Mouse (Mus musculus): ENCODE results near the gene Baiap3. TPM values are rescaled to one million over a fixed set of nuclear protein-coding genes. Genes with fewer than 3 reads are reported as not detected.

The Baiap3 gene
- polyA plus RNA-seq, 1 experiment from 2014 or later: 2.8 TPM

- TF ChIP-seq CTCF (IDR thresholded peaks at IDR 0.05): no peak
- TF ChIP-seq EP300 (IDR thresholded peaks at IDR 0.05): no peak
These were observed 53.8 kb downstream of the Baiap3 start for GRCm38 (mm10) chr17:25202401-25202800.

More at GRCm38 (mm10) chr17:25202401-25202800, 53.8 kb downstream of the Baiap3 start:
- no peak overlapping the region for H3K27ac ChIP-seq (ENCODE audit: low read length)
- H3K9ac ChIP-seq (replicated peaks; ENCODE audit: low read depth): no peak overlapping the region
- ATAC-seq (no peak), DNase-seq (ENCODE audit: low spot score) (no peak)
- no peaks in the 10 kb centered on the region for H3K9me3 ChIP-seq (ENCODE audit: low read length)
- H3K27me3 ChIP-seq (replicated peaks; ENCODE audit: insufficient read depth, low read length): no peaks in the 10 kb centered on the region
- no peak overlapping the region for H3K4me2 ChIP-seq (replicated peaks; ENCODE audit: low read depth, low read length)
- H3K4me3 ChIP-seq (ENCODE audit: low read depth, low read length): no peak overlapping the region
- H3K4me1 ChIP-seq (ENCODE audit: insufficient read depth, low read depth, low read length): no peaks in the 10 kb centered on the region
- WGBS: 92% methylated on average over 4 of the region's 4 CpGs
- peaks cover 41% of the 10 kb centered on the region for H3K36me3 ChIP-seq (ENCODE audit: insufficient read depth, low read length)

Small RNAs within 50 kb of the gene (microRNA-seq; reads per million reads assigned to microRNA genes)
- not detected for gene Mir3547

Other genes with a start within 250 kb of the Baiap3 start
- gene Cramp1l, start 240.6 kb downstream of the Baiap3 start, polyA plus RNA-seq (2015; fragmentation: Nextera tagmentation; extraction: Ambion mirVana): 3.3 TPM in 2 replicates
- gene Ift140, start 240.3 kb downstream of the Baiap3 start, polyA plus RNA-seq (2015; fragmentation: Nextera tagmentation; extraction: Ambion mirVana): 6.8 and 7.9 TPM in 2 replicates
- 186 and 218 TPM in 2 replicates for gene Tmem204, start 172.8 kb downstream of the Baiap3 start, polyA plus RNA-seq (2015; fragmentation: Nextera tagmentation; extraction: Ambion mirVana)
- gene Telo2, start 140.4 kb downstream of the Baiap3 start, polyA plus RNA-seq (2015; fragmentation: Nextera tagmentation; extraction: Ambion mirVana): 13.7 and 13.9 TPM in 2 replicates
- gene Ptx4, start 135.6 kb downstream of the Baiap3 start, polyA plus RNA-seq (2015; fragmentation: Nextera tagmentation; extraction: Ambion mirVana): 0.25 and 0.32 TPM in 2 replicates
- gene Clcn7, start 123.0 kb downstream of the Baiap3 start, polyA plus RNA-seq (2015; fragmentation: Nextera tagmentation; extraction: Ambion mirVana): 18.0 and 19.2 TPM in 2 replicates
- 0.51 and 0.77 TPM in 2 replicates for gene Ccdc154, start 93.9 kb downstream of the Baiap3 start, polyA plus RNA-seq (2015; fragmentation: Nextera tagmentation; extraction: Ambion mirVana)
- 5.9 and 6.4 TPM in 2 replicates for gene Gm38655, start 80.9 kb downstream of the Baiap3 start, polyA plus RNA-seq (2015; fragmentation: Nextera tagmentation; extraction: Ambion mirVana)
- 18.5 and 19.5 TPM in 2 replicates for gene BC003965, start 71.8 kb downstream of the Baiap3 start, polyA plus RNA-seq (2015; fragmentation: Nextera tagmentation; extraction: Ambion mirVana)
- gene Unkl, start 68.0 kb downstream of the Baiap3 start, polyA plus RNA-seq (2015; fragmentation: Nextera tagmentation; extraction: Ambion mirVana): 7.0 and 7.8 TPM in 2 replicates
- gene Gnptg, start 16.2 kb downstream of the Baiap3 start, polyA plus RNA-seq (2015; fragmentation: Nextera tagmentation; extraction: Ambion mirVana): 68.3 and 74.5 TPM in 2 replicates
- gene Tsr3, start 16.2 kb downstream of the Baiap3 start, polyA plus RNA-seq (2015; fragmentation: Nextera tagmentation; extraction: Ambion mirVana): 33.0 and 37.2 TPM in 2 replicates
- gene Ube2i, start 18.3 kb upstream of the Baiap3 start, polyA plus RNA-seq (2015; fragmentation: Nextera tagmentation; extraction: Ambion mirVana): 456 and 477 TPM in 2 replicates
- 2.9 and 3.5 TPM in 2 replicates for gene Prss34, start 42.0 kb upstream of the Baiap3 start, polyA plus RNA-seq (2015; fragmentation: Nextera tagmentation; extraction: Ambion mirVana)
- gene Prss28, start 52.3 kb upstream of the Baiap3 start, polyA plus RNA-seq (2015; fragmentation: Nextera tagmentation; extraction: Ambion mirVana): not detected in 2 replicates
- gene Prss29, start 62.3 kb upstream of the Baiap3 start, polyA plus RNA-seq (2015; fragmentation: Nextera tagmentation; extraction: Ambion mirVana): not detected in 2 replicates
- gene Tpsab1, start 89.2 kb upstream of the Baiap3 start, polyA plus RNA-seq (2015; fragmentation: Nextera tagmentation; extraction: Ambion mirVana): 0.57 and 0.61 TPM in 2 replicates
- gene Tpsb2, start 109.9 kb upstream of the Baiap3 start, polyA plus RNA-seq (2015; fragmentation: Nextera tagmentation; extraction: Ambion mirVana): 11.4 and 15.3 TPM in 2 replicates
- gene Tpsg1, start 112.9 kb upstream of the Baiap3 start, polyA plus RNA-seq (2015; fragmentation: Nextera tagmentation; extraction: Ambion mirVana): 0.17 and 0.18 TPM in 2 replicates
- gene Cacna1h, start 177.4 kb upstream of the Baiap3 start, polyA plus RNA-seq (2015; fragmentation: Nextera tagmentation; extraction: Ambion mirVana): 0.42 and 0.55 TPM in 2 replicates
- 10.3 and 11.7 TPM in 2 replicates for gene Tekt4, start 198.3 kb upstream of the Baiap3 start, polyA plus RNA-seq (2015; fragmentation: Nextera tagmentation; extraction: Ambion mirVana)
- 0.05 TPM in 1 of 2 replicates, not detected in the other for gene Sstr5, start 240.9 kb upstream of the Baiap3 start, polyA plus RNA-seq (2015; fragmentation: Nextera tagmentation; extraction: Ambion mirVana)